In genomic region chr1:166049046-166049827, GRCm38 (mm10) we compare ENCODE assay signal across 8 mouse cellular contexts. TPM values are rescaled to one million over a fixed set of nuclear protein-coding genes. Genes with fewer than 3 reads are reported as not detected.
DNase-seq lines count a peak whose midpoint lies in the region; ATAC-seq and TF ChIP-seq lines count a peak whose summit lies in the region.

No protein-coding gene starts in this region.

- H3K27ac ChIP-seq in lung, embryonic 15.5 days: peak overlapping the region; percentile 42
- H3K27ac ChIP-seq in embryonic facial prominence, embryonic 15.5 days (replicated peaks): no peak overlapping the region
- H3K27ac ChIP-seq in limb, embryonic 11.5 days (replicated peaks; ENCODE audit: low read depth, low read length): peak overlapping the region; percentile 63
- no peak overlapping the region for H3K27ac ChIP-seq in olfactory bulb, adult 2 months (ENCODE audit: insufficient read depth, low read depth, low read length)

- no peaks in the 10 kb centered on the region for H3K36me3 ChIP-seq in lung, embryonic 15.5 days
- no peaks in the 10 kb centered on the region for H3K36me3 ChIP-seq in embryonic facial prominence, embryonic 15.5 days
- H3K36me3 ChIP-seq in limb, embryonic 11.5 days (ENCODE audit: control insufficient read depth, insufficient read depth, low read length): no peaks in the 10 kb centered on the region

- peak overlapping the region; percentile 37 for H3K4me3 ChIP-seq in lung, embryonic 15.5 days
- peak overlapping the region; percentile 41 for H3K4me3 ChIP-seq in embryonic facial prominence, embryonic 15.5 days (replicated peaks)
- peak overlapping the region; percentile 35 for H3K4me3 ChIP-seq in limb, embryonic 11.5 days (ENCODE audit: low read depth, low read length)
- peak overlapping the region; percentile 16 for H3K4me3 ChIP-seq in olfactory bulb, adult 2 months (ENCODE audit: insufficient read depth, low read depth, low read length)

- H3K4me2 ChIP-seq in lung, embryonic 15.5 days: peak overlapping the region; percentile 79
- H3K4me2 ChIP-seq in embryonic facial prominence, embryonic 15.5 days (replicated peaks): peak overlapping the region; percentile 75
- peak overlapping the region; percentile 90 for H3K4me2 ChIP-seq in limb, embryonic 11.5 days (ENCODE audit: low read depth, severe bottlenecking)

- peak; percentile 93 for ATAC-seq in lung, embryonic 15.5 days (ENCODE audit: borderline replicate concordance, extremely low read depth, low FRiP score, low TSS enrichment)
- no peak for ATAC-seq in embryonic facial prominence, embryonic 15.5 days (ENCODE audit: insufficient number of reproducible peaks, low FRiP score, low TSS enrichment, low read depth)
- ATAC-seq in limb, embryonic 11.5 days (ENCODE audit: insufficient number of reproducible peaks, low FRiP score, low TSS enrichment, low read depth): peak; percentile 83
- ATAC-seq in megakaryocyte-erythroid progenitor cell, adult 5-6 weeks (replicated peaks; ENCODE audit: low FRiP score, low TSS enrichment, poor library complexity, severe bottlenecking): no peak

- H3K4me1 ChIP-seq in lung, embryonic 15.5 days: peaks cover 52% of the 10 kb centered on the region
- peaks cover 35% of the 10 kb centered on the region for H3K4me1 ChIP-seq in embryonic facial prominence, embryonic 15.5 days
- H3K4me1 ChIP-seq in limb, embryonic 11.5 days (ENCODE audit: control insufficient read depth, insufficient read depth, low read length): peaks cover 30% of the 10 kb centered on the region
- H3K4me1 ChIP-seq in olfactory bulb, adult 2 months (ENCODE audit: control insufficient read depth, insufficient read depth, low read length): peaks cover 34% of the 10 kb centered on the region

- H3K9me3 ChIP-seq in lung, embryonic 15.5 days: no peaks in the 10 kb centered on the region
- H3K9me3 ChIP-seq in embryonic facial prominence, embryonic 15.5 days (replicated peaks): no peaks in the 10 kb centered on the region
- no peaks in the 10 kb centered on the region for H3K9me3 ChIP-seq in limb, embryonic 11.5 days (ENCODE audit: control insufficient read depth, low read length)

- no peak for TF ChIP-seq CTCF in olfactory bulb, adult 2 months (IDR thresholded peaks at IDR 0.05; ENCODE audit: insufficient read depth, low read depth, low read length)

- WGBS in lung, embryonic 15.5 days: 12% methylated on average over 11 of the region's 11 CpGs
- 14% methylated on average over 11 of the region's 11 CpGs for whole genome bisulfite sequencing in embryonic facial prominence, embryonic 15.5 days
- WGBS in limb, embryonic 11.5 days: 6% methylated on average over 11 of the region's 11 CpGs
- WGBS in olfactory bulb, adult 2 months: 24% methylated on average over 11 of the region's 11 CpGs

- no peak for DNase-seq in lung, adult 18-20 months
- peak; percentile 77 for DNase-seq in limb, embryonic 11.5 days (ENCODE audit: low spot score)
- DNase-seq in cerebellum, postnatal 4 days (ENCODE audit: low spot score in 2 of 2): no peak
- DNase-seq in layer of hippocampus, adult 8-10 months (ENCODE audit: low spot score in 2 of 2): no peak

- H3K9ac ChIP-seq in lung, embryonic 15.5 days: 0 out of 2 replicates have a peak overlapping the region, but pooled peaks have one; percentile 19
- H3K9ac ChIP-seq in embryonic facial prominence, embryonic 15.5 days: no peak overlapping the region
- H3K9ac ChIP-seq in limb, embryonic 11.5 days (ENCODE audit: low read length): peak overlapping the region; percentile 50; the same call in 1 of the 2 replicates

- TF ChIP-seq POLR2A in olfactory bulb, adult 2 months (IDR thresholded peaks at IDR 0.05; ENCODE audit: insufficient read depth, low read depth, low read length): no peak

- H3K27me3 ChIP-seq in lung, embryonic 15.5 days: no peaks in the 10 kb centered on the region; the same call in 1 of the 2 replicates
- peaks cover 16% of the 10 kb centered on the region; the same call in 1 of the 2 replicates for H3K27me3 ChIP-seq in embryonic facial prominence, embryonic 15.5 days
- no peaks in the 10 kb centered on the region for H3K27me3 ChIP-seq in limb, embryonic 11.5 days (ENCODE audit: control insufficient read depth, insufficient read depth, low read length)

RNA-seq across cellular contexts. Expression of gene Pou2f1, which starts 46.8 kb away (rescaled TPM):
- 13.8 and 14.8 TPM in 2 replicates for polyA plus RNA-seq in lung, embryonic 15.5 days (2015; fragmentation: Nextera tagmentation; extraction: Ambion mirVana)
- 10.7 and 11.3 TPM in 2 replicates for polyA plus RNA-seq in embryonic facial prominence, embryonic 15.5 days (2015; fragmentation: Nextera tagmentation; extraction: Ambion mirVana)
- polyA plus RNA-seq in limb, embryonic 11.5 days (2014; fragmentation: Nextera tagmentation; extraction: Ambion mirVana): 33.7 and 34.2 TPM in 2 replicates
- polyA plus RNA-seq in olfactory bulb, adult 2 months (2012; ENCODE audit: insufficient read depth, insufficient read length, low replicate concordance, missing spikeins): 81.5 TPM in 1 of 2 replicates, not detected in the other
- total RNA-seq in megakaryocyte-erythroid progenitor cell, adult 5-6 weeks (2014; fragmentation: Nextera tagmentation): 28.8 and 37.0 TPM in 2 replicates
- 13.0 and 34.7 TPM in 2 replicates for total RNA-seq in megakaryocyte-erythroid progenitor cell, adult 5-6 weeks (2017)
- total RNA-seq in layer of hippocampus, adult 8-10 months (2022): 10 to 100 TPM; 17.0 to 23.2 (median 21.1) TPM

Comparison
In these comparisons a context has a peak if more than half of its experiments do, and no peak if none do; other contexts are left out.
1. ATAC-seq: peak in lung, embryonic 15.5 days (single experiment) and limb, embryonic 11.5 days (single experiment); none in embryonic facial prominence, embryonic 15.5 days (single experiment) and megakaryocyte-erythroid progenitor cell, adult 5-6 weeks (single experiment).
2. H3K27ac ChIP-seq: peak in lung, embryonic 15.5 days (single experiment) and limb, embryonic 11.5 days (single experiment); none in embryonic facial prominence, embryonic 15.5 days (single experiment) and olfactory bulb, adult 2 months (single experiment).
3. Peak in every context shown above with its lines, with median percentiles within 50 percentile points of each other: H3K4me2 ChIP-seq and H3K4me3 ChIP-seq.